In genomic region chr4:117855146-117855545, GRCm38 (mm10) we compare ENCODE assay signal across 9 mouse cellular contexts. TPM values are rescaled to one million over a fixed set of nuclear protein-coding genes. Genes with fewer than 3 reads are reported as not detected.
A peak's percentile ranks its signal among the peaks of the same experiment; 100 is the strongest.
DNase-seq lines count a peak whose midpoint lies in the region; TF ChIP-seq lines count a peak whose summit lies in the region.
"Had no signal": no experiment of that assay in that cellular context is flagged by ENCODE, and none has a peak within 500 bp of the region (broad histone marks: within the 10 kb centered on the region; RNA-seq: fewer than 3 reads in every experiment).

No protein-coding gene starts in this region.

- H3K4me3 ChIP-seq in layer of hippocampus, adult 2 months: no peak overlapping the region

- peak; percentile 34 for DNase-seq in adrenal gland, postnatal 25 days
- no peak for DNase-seq in adrenal gland, adult 2 months
- DNase-seq in layer of hippocampus, adult 2 months (ENCODE audit: low spot score in 2 of 2): peak; percentile 46 to 47
- no peak for DNase-seq in layer of hippocampus, postnatal 25 days (ENCODE audit: extremely low spot score in 1 of 2, low spot score in 1 of 2)
- peak; percentile 55 for DNase-seq in Muller cell, postnatal 12 days (ENCODE audit: inconsistent ontology term)
- DNase-seq in layer of hippocampus, adult 9-11 months: peak; percentile 72
- DNase-seq in spleen, postnatal 14 days (ENCODE audit: low spot score in 2 of 2): no peak
- no peak for DNase-seq in ovary, adult 18-20 months (ENCODE audit: low spot score)
- DNase-seq: lung, postnatal 10 days had no signal

- TF ChIP-seq CTCF in layer of hippocampus, adult 2 months (conservative IDR thresholded peaks at IDR 0.05): no peak

- peak overlapping the region; percentile 75 for H3K27ac ChIP-seq in layer of hippocampus, adult 2 months

RNA-seq across cellular contexts. Expression of gene Ccdc24, which starts 17.2 kb away (rescaled TPM):
- total RNA-seq in adrenal gland, postnatal 25 days (2021): 0.79 TPM in 1 of 2 replicates, not detected in the other
- 1 to 10 TPM in 1 of 2 experiments, under 1 TPM in 1; 0.52 to 1.1 TPM for total RNA-seq in adrenal gland, adult 2 months (2021)
- 2.4 and 2.5 TPM in 2 replicates for polyA plus RNA-seq in adrenal gland, adult 2 months (2012; rRNA removed)
- total RNA-seq in layer of hippocampus, adult 2 months (2021): 1 to 10 TPM in 1 of 2 experiments, under 1 TPM in 1; 0.79 to 2.0 TPM
- 1 to 10 TPM in 1 of 2 experiments, under 1 TPM in 1; 0.91 to 1.1 TPM for total RNA-seq in layer of hippocampus, postnatal 25 days (2021)

RNA-seq across cellular contexts. Expression of gene Slc6a9, which starts 20.8 kb away (rescaled TPM):
- 17.2 and 18.3 TPM in 2 replicates for total RNA-seq in adrenal gland, postnatal 25 days (2021)
- 10 to 100 TPM in 1 of 2 experiments, 1 to 10 TPM in 1; 9.0 to 14.5 TPM for total RNA-seq in adrenal gland, adult 2 months (2021)
- polyA plus RNA-seq in adrenal gland, adult 2 months (2012; rRNA removed): 29.7 and 39.7 TPM in 2 replicates
- 10 to 100 TPM; 32.2 to 33.2 TPM for total RNA-seq in layer of hippocampus, adult 2 months (2021)
- 10 to 100 TPM; 35.1 to 41.4 TPM for total RNA-seq in layer of hippocampus, postnatal 25 days (2021)

RNA-seq across cellular contexts. Expression of gene B4galt2, which starts 28.1 kb away (rescaled TPM):
- total RNA-seq in adrenal gland, postnatal 25 days (2021): 12.6 and 18.6 TPM in 2 replicates
- total RNA-seq in adrenal gland, adult 2 months (2021): 10 to 100 TPM in 1 of 2 experiments, 1 to 10 TPM in 1; 8.7 to 12.1 TPM
- 63.8 and 65.8 TPM in 2 replicates for polyA plus RNA-seq in adrenal gland, adult 2 months (2012; rRNA removed)
- total RNA-seq in layer of hippocampus, adult 2 months (2021): 10 to 100 TPM; 58.6 to 61.3 TPM
- 10 to 100 TPM; 75.6 to 76.3 TPM for total RNA-seq in layer of hippocampus, postnatal 25 days (2021)

RNA-seq across cellular contexts. Expression of gene Atp6v0b, which starts 32.0 kb away (rescaled TPM):
- total RNA-seq in adrenal gland, postnatal 25 days (2021): 231 and 241 TPM in 2 replicates
- 100 to 1,000 TPM; 208 to 226 TPM for total RNA-seq in adrenal gland, adult 2 months (2021)
- 597 and 627 TPM in 2 replicates for polyA plus RNA-seq in adrenal gland, adult 2 months (2012; rRNA removed)
- 100 to 1,000 TPM; 411 to 424 TPM for total RNA-seq in layer of hippocampus, adult 2 months (2021)
- 100 to 1,000 TPM; 429 to 448 TPM for total RNA-seq in layer of hippocampus, postnatal 25 days (2021)

RNA-seq across cellular contexts. Expression of gene Dph2, which starts 36.7 kb away (rescaled TPM):
- 10.6 and 14.2 TPM in 2 replicates for total RNA-seq in adrenal gland, postnatal 25 days (2021)
- 1 to 10 TPM; 9.5 to 9.7 TPM for total RNA-seq in adrenal gland, adult 2 months (2021)
- polyA plus RNA-seq in adrenal gland, adult 2 months (2012; rRNA removed): 16.5 and 18.9 TPM in 2 replicates
- 10 to 100 TPM; 10.1 to 12.1 TPM for total RNA-seq in layer of hippocampus, adult 2 months (2021)
- 10 to 100 TPM in 1 of 2 experiments, 1 to 10 TPM in 1; 7.9 to 11.7 TPM for total RNA-seq in layer of hippocampus, postnatal 25 days (2021)

Comparison
In these comparisons a context has a peak if more than half of its experiments do, and no peak if none do; other contexts are left out.
1. DNase-seq: peak in adrenal gland, postnatal 25 days (single experiment), layer of hippocampus, adult 2 months (2 of 2), Muller cell, postnatal 12 days (single experiment) and layer of hippocampus, adult 9-11 months (single experiment); none in adrenal gland, adult 2 months (single experiment), layer of hippocampus, postnatal 25 days (0 of 2), spleen, postnatal 14 days (0 of 2) and ovary, adult 18-20 months (single experiment).